Mouse (Mus musculus) kidney, postnatal 25 days (tissue): ENCODE data around the gene Apoe.

Experiments
- DNase-seq, 2 experiments: peaks; one replicate each; pipeline ENCODE4 v3.0.0; 2021; ENCODE audit warnings: mixed read lengths in 2 of 2

Gene Apoe

DNA sequence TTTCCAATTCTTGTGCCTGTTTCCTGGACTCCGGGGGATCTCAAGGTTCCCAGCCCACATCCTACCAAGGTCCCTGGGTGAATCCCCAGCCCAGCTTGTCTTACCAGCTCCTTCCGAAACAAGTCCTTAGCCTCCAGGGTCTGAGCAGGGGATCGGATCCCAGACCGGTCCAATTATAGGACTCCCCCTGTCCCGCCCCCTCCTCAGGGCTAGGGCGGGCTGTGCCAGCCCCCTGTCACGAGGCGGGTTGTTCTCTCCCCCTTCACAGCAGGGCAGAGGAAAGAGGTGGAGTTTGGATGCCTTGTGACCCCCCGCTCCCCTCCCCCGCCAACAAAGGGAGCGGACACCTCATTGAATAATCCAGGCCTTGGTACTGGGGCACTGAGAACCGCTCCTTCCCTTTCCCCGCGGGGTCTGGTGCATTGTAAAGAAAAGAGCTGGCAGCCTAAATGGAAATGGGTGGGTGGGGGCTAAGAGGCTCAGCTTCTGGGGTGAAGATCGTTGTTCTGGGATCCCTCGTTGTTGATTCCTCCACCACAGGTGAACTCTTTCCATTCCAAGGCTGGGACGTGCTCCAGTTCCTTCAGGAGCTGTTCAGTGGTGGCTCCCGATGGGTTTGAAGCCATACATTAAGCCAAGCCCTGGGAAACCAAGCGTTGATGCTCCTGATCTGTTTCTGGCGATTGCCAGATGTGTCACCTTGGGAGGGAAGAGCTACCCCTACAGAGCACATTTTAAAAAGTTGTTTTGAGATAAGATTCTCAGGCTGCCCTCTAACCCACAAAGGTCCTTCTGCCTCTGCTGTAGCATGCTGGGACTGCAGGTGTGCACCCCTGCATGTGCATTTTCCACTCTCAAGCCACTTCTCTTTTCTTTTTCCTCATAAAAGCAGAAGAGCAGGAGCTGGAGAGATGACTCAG is at the start of gene Apoe:
TSS of gene Apoe (minus strand) at position 282 of the 920 bp plus-strand sequence.
- DNase-seq: peak; percentile 71 to 89

GRCm38 (mm10) chr7:19747420-19748218 is 48.6 kb upstream of the Apoe start:
- peak; percentile 58 to 86 for DNase-seq

DNA sequence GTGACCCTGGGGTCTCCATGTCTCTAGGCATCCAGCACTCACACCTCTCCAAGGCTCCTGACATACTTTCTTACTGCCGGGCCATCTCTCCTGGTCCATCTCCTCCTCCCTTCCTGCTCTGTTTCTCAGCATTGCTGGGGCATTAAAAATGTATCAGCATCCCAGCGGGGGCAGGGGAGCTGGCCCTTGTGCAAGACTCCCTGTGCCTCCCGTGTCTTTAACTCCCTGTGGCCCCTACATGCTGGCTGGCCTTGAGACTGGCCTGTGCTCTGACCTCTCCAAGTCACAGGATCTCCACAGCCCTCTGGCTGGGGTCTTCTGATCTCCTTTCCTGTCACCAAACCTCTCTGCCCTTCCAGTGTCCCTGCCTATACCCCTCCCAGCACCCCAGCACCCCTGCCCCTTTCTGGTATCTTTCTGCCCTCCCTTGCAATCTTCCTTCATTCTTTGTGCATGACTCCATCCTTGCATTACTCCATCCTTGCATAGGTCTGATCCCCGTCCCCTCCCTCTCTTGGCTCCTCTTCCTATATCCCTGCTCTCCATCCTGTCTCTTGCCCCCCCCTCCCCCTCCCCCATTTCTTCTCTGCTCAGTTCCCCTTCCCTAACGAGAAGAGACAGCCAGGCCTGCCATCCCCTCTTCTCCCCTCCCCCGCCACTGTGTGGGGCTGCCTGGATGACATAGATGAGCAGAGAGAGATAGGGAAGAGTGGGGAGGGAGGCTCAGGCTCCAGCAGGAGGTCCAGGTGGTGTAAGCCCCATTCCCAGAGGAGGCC is 47.6 kb upstream of the Apoe start:
- peak in 1 of 2 experiments; percentile 50 for DNase-seq

DNA sequence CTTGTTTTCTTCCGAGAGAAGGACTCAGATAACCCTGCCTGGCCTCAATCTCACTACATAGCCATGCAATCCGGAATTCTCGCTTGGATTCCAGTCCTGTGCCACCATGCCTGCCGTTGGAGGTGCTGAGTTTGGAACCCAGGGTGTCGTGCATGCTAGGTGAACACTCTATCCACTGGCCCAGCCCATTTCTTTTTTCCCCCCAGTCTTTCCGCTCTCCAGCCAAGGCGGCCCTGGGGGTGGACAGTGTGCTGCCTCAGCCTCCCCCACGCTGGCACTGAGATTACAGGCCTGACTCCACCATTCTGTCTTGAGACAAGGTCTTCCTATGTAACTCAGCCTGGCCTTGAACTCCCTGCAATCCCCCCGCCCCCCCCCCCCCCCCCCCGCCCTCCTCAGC is 47.0 kb upstream of the Apoe start:
- no peak for DNase-seq

DNA sequence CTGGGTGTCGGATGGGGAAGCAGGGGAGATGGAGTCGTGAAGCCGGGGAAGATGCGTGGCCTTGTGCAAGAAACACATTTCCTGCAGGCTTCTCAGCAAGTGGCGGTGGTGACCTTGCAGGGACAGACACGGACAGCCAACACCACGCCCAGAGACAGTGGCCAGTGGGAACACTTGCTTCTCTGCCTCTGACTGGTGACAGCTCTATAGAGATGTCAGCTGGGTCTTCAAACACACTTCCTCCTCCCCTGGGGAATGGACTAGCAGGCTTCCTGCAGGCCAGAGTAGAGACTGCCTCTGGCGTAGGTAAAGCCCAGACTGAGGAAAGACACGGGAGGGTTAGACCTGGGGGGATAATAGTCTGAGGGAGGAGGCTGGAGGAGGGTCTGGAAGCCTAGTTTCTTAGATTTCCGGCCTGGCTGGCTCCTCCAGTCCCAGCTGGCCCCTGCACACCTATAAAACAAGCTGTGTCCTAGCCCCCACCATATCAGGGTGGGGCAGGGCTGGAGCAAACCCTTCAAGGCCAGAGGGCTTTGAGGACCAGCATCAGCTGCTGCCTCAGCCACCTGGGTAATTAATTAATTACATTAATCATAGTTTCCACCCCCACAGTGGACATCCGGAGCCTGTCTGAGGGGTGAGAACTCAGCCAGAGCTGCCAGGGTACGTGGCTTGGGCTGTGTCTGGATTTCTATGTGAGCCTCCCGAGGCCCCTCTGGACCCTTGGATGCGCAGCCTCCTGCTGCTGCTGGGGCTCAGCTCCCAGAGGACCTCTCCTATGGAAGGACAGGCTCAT is 45.8 kb upstream of the Apoe start:
- DNase-seq: peak; percentile 67 to 89

GRCm38 (mm10) chr7:19743791-19744190 is 44.8 kb upstream of the Apoe start:
- no peak for DNase-seq

DNA sequence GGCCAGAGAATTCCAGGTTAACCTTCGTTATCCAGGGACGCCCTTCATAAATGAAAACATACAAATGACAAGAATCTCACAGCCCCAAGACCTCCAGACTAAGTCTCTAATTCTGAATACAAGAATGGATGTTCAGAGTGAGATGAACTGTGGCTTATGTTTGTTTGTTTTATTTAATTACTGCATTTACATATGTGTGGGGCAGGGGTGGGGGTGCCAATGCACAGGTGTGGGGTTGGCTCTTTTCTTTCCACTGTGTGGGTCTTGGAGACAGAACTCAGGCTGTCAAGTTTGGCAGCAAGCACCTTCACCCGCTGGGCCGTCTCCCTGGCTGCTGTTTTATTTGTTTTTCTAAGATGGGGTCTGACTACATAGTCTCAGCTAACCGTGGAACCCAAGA is 43.5 kb upstream of the Apoe start:
- DNase-seq: no peak

GRCm38 (mm10) chr7:19741329-19742031 is 42.5 kb upstream of the Apoe start:
- peak; percentile 39 to 70 for DNase-seq

DNA sequence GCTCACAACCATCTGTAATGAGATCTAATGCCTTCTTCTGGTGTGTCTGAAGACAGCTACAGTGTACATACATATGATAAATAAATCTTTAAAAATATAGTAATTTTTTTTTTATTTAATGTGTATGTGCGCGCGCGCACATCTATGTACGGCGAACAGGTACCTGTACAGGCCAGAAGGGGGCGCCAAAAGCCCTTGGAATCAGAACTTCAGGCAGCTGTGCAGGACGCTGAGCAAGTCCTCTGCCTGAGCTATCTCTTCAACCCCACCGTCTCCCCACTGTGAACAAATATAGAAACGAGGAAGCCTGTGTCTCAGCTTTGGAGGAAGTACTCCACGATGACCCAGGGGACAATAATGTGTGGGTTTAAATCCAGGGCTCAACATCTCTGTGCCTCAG is 41.3 kb upstream of the Apoe start:
- DNase-seq: peak; percentile 53 to 69

GRCm38 (mm10) chr7:19738771-19739170 is 39.8 kb upstream of the Apoe start:
- no peak for DNase-seq

GRCm38 (mm10) chr7:19736389-19737057 is 37.5 kb upstream of the Apoe start:
- DNase-seq: no peak

- DNase-seq: no peak
These were observed 35.2 kb upstream of the Apoe start for GRCm38 (mm10) chr7:19734178-19734666.

GRCm38 (mm10) chr7:19726541-19726940 is 27.6 kb upstream of the Apoe start:
- no peak for DNase-seq

DNA sequence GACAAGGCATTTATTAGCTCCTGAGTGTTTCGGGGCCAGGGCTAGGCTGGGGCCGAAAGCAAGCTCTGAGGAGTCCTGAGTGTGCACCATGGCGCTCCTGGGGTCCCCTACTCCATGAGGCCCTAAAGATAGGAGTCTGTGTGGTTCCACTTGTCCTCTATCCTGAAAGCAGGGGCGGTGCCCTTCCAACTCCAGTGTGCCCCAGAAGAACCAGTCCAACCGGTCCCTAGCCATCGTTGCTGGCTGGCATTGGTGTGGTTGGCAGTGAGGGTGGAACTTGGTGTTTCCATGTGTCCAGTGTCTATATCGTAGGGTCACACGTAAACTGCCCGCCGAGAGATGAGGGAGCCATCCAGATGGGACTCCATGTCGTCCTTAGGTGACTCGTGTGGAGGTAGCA is 25.2 kb upstream of the Apoe start:
- DNase-seq: peak; percentile 47 to 77

- peak; percentile 76 to 83 for DNase-seq
These were observed 23.8 kb upstream of the Apoe start for GRCm38 (mm10) chr7:19722754-19723195.

- no peak for DNase-seq
These were observed 20.2 kb upstream of the Apoe start for GRCm38 (mm10) chr7:19719200-19719599.

GRCm38 (mm10) chr7:19718297-19718952 is 19.4 kb upstream of the Apoe start:
- no peak for DNase-seq

- no peak for DNase-seq
These were observed 18.4 kb upstream of the Apoe start for GRCm38 (mm10) chr7:19717346-19717745.

DNA sequence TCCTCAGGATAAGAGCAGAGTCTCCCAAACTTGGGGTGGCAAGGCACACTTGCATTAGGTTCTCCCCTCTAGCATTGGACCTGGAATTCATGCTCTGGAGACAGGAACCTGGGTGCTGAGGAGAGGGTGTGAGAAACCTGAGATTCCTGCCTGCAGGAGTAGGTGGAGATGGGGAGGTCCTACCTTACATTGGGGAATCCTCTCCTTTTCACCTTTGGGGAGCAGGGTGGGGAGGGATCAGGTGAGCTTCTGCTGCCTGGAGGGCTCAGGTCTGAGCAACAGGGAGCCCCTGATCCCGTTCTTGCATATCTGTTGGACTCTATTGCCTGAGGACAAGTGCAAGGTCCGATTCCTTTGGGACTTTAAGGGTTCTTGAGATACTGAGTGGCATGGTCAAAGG is 17.8 kb upstream of the Apoe start:
- no peak for DNase-seq
